Mouse (Mus musculus) spleen, postnatal 10 days (tissue): ENCODE measurements at regions not wholly inside any gene's neighbourhood (a gene's known extent, or its start where the extent isn't known, plus 50 kb on each side); places are given as distances from the start of the nearest gene placed in this dataset.

Source experiments
- DNase-seq, 2 experiments: peaks; one replicate each; pipeline ENCODE4 v3.0.0; 2021 to 2022; ENCODE audit warnings: low spot score in 2 of 2

DNA sequence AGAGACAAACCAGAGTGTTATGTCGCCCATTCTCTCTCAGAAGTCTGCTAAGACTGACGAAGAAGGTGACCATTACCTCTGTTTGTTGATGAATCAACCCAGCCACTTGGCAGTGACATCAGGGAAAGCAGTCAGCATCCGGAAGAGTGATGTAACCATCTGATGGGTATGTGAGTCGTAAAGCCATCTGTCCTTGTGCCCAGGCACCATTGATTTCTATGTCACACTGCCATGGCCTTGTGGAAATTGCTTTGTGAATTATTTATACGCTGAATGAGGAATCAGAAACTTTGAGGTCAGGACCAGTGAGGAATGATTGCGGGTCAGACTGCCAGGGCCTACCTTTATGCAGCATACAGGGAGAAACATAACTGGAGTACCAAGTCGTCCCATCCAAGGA is 256.2 kb upstream of the Htr2a start:
- DNase-seq = no peak

DNA sequence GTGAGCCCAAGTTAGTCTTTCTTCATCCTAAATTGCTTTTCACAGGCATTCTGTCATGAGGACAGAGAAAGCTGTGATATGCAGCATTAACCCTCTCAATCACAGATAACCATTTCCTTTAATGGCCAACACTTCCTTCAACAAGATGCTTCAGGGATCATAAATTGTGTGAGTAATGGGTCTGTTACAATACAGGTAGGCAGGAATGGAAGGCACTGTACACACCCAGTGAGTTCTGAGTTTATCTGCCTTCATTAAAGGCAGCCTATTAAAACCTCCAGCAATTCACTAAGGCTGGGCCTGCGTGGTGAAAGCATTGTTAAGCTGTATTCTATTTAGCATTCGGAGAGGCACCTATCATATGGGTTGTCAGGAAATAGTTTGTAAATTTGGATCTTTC is 248.2 kb upstream of the Htr2a start:
- DNase-seq = no peak

DNA sequence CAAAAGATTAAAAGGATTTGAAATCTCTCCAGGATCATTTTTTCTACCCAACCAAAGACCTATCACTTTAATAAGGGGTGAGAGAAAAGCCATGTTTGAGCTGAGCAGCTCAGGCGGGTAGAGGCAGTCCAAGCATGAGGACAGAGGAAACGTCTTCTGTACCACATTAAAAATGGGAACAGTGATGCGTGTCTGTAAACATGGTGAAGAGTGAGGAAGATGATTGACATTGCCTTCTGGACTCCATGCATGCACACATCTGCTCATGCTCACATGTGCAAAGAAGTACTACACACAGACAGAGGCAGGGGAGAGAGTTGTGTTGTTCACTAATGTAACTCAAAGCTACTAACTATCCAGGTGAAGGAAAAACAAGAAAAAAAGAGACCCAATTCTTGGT is 243.4 kb upstream of the Htr2a start:
- no peak for DNase-seq

DNA sequence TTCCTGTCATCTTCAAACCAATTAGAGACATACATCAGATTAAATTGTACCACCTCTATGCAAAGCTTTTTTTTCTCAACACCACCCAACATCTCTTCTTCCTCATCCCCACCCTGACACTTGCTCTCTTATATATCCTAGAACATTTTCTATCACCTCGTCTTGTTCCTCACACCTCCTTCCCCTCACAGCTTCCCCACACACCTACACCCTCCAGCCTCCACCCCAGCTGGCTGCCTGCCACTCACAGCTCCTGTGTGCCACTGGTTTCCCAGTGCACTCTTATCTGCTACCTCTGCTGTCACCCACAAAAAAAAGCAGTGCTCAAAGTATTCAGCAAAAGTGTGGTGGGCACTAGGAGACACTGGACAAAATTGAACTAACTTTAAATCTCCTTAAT is 231.2 kb upstream of the Htr2a start:
- no peak for DNase-seq

DNA sequence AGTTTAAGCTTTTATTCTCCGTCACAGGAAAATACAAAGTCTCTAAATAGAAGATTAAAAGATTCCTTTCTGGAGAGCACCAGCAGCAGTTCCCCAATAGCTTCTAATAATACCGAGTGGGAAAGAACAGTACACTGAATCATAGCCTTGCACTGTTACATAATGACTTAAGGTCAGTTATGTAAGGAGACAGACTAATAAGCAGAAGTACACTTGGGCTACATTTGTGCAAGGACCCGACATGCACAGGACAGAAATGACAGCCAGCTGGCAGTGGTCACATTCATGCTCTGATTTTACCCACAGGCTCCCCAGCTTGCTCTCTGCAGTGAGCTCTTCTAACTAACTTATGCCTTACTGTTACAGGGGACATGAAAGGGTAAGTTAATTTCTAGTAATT is 212.4 kb upstream of the Htr2a start:
- DNase-seq = no peak

DNA sequence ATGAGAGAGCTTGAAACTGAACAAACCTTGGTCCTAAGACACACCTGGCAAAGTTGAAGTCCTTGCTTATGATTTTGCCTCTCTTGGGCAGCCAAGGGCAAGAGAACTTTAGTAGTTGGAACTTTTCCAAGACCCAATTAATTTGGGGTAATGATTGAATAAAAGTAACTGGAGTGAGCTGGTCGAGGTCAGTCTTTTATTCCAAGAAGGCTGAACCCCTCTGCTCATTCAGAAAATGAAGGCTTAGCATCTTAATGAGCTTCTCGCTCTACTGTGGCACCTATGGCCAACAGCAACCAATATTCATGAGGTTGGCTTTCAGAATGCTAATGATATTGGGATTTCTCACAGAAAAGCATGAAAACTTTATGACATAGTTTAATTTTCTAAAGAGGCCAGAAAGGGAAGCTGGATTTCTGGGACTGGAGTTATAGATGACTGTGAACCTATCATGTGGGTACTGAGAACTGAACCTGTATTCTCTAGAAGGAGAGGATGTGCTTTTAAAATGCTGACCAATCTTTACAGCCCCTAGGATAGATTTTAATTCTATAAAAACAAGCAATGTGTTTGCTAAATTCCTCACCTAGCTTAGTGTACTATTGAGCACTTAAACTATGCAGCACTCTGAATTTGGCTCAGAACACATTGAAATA is 176.5 kb upstream of the Htr2a start:
- no peak for DNase-seq

DNA sequence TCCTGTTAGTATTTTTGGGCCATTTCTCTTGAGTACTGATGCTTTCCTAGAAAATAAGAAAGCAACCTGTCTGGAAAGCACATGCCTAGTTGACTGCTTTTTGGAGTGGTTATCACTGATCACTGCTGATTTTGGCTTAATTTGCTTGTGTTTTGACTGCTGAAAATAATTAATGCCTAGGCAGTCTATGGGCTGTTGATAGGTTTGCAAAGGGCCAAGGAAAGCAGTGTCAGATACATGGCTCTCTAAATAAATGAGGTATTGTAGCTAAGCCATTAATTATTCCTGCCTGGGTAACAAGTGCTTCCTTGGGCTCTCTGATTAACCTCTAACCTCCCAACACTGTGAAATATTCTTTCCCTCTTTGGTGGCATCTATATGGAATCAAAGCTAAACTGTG is 145.1 kb upstream of the Htr2a start:
- DNase-seq = no peak

DNA sequence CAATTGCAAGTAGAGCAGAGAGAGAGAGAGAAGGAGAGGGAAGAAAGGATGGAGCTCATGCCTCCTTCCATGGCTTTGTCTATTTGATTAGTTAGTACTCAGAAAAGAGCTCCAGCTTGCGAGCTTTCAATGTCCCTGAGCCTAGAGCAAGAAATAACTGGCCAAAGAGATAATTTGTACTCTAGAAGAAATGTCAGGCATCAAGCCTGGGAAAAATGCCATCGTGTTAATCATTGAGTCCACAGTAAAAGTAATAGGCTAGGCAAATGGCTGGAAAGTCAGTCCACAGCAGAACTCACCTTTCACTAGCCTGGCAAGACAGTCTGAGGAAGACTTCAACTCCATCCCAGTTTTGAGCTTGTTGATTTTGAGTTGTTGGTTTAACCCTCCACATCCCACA is 129.1 kb upstream of the Htr2a start:
- no peak for DNase-seq

DNA sequence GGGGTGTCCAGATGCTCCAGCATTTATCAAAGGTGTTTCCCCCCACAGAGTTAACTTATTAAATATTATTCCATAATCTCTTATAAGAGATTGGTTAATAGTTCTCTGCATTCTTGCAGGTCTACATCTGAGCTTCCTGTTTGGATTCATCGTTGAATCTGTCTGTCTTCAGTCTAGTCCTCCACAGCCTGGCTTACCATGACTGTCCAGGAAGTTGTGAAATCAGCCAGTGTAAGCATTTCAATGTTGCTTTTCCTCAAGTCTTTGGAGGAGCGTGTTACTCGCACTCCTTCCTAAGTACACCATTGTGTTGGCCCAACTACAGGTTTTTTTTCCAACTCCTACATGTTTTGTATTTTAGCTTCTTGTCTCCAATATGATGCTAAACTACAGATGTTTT is 124.2 kb upstream of the Htr2a start:
- no peak for DNase-seq

DNA sequence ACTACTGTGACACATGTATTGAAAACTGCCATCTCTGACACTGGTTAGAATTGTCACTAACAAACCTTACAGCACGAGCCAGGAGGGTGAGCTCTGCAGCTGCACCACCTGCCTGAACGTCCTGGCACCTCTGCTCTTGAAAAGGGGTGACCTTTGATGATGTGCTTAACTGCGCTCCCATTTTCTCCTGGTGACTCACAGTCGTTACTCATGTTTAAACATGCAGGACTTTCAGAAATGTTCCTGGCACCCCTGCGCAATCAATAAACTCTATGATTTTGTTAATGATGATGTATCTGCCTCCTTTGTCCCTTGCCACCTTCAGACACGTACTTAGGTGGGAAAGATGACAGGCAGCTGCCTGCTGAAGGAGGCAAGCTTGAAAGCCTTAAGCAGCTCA is 121.1 kb upstream of the Htr2a start:
- no peak for DNase-seq

DNA sequence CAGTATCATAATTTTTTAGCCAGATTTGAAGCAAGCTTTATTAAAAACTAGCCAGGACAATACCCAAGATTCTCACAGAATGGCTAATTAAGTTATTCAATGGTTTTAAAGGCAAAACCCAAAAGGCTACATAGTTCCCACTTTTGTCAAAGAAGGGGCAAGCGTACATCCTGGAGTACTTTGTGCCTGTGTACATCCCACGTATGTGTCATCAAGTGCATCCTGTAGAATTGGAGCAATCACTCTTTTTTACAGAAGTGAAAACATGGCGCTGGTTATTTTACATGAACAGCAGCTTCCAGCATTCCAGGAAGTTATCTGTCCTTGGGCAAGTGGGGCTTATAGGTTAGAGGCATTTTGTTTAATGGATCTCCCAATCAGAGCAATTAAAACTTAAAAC is 119.0 kb upstream of the Htr2a start:
- DNase-seq = no peak

DNA sequence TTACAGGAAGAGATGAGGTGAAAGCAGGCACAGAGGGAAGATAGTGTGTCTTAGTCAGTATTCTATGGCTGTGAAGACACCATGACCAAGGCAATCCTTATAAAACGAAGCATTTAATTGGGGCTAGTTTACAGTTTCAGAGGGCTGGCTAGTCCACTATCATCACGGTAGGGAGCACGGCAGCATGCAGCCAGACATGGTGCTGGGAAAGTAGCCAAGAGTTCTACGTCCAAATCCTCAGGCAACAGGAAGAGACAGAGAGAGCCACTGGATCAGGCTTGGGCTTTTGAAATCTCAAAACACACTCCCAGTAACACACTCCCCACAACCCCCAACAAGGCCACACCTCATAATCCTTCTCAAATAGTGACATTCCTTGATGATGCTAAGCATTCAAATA is 113.4 kb upstream of the Htr2a start:
- DNase-seq = no peak

DNA sequence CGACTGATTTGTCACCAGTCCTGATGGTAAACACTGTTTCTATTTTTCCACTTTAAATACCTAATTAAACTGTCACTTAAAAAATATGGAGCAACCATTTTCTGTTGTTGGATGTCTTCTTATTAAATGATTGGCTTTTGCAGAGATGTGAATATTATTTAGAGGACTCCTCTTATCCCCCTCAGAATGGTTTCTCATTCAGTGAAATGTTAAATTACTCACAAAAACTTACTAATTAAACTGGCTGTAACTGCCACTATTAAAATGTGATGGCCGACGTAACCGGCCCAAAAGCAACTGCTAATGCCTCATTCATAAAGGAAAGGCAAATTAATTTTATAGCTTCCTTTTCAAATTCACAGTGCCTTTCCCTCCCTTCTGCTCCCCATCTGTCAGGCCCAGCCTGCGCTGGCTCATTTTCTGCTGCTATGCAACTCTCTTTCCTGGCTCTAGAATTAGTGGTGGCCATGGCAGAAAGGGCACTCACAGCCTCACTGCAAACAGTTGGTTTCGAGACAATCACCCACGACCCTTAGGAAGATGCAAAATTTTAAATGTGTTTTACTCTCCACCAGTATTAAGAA is 111.2 kb upstream of the Htr2a start:
- DNase-seq = no peak

DNA sequence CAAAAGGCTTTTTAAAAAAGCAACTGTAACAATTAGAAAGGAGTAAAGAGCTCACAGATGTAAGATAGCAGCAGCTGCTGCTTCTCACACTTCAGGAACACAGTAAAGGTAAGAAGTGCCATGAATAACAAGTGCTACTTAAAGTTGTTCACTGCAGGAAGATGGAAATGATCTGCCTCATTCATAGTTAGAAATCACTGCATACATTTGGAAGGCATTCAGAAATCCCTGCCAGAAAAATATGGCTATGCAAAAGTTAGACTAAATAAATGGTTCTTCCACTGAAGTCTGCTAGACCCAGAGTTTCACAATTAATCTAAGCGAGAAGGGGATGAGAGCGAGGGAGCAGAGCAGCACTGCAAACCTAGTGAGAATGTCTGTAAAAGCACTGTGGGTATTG is 102.5 kb upstream of the Htr2a start:
- no peak for DNase-seq

DNA sequence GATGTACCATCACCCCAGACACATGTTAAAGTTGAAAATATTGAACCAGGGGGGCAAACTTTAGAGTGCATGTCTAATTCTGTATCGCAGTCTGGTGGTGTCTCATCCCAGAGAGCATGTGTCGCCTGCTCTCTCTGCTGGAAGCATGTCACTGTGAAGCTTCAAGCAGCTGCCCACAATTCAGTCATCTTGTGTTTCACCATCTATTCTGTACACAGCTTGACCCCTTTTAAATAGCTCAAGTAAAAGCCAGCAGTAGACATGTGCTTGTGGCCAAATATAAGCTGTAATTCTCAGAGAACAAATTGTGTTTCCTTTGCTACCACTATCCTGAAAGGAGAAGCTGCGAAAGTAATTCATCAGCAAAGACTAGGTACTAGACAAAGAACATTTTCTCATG is 96.6 kb upstream of the Htr2a start:
- DNase-seq = no peak

DNA sequence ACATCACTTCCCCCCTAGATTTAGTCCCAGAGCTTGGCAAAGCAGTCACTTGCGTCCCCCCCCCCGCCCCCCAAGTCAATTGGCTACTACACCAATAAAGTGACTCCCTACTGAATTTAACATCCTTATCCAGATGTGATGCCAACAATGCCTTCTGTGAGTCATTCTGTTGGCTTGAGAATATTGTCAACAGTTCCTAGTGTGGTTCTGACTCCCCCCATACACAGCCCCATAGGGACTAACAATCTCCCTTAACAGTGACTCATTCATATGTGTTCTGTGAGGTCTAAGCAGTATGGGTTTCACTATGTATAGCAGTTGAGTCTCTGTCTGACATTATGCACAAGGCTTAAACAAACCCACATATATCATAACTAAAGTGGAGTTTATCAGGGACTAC is 89.5 kb upstream of the Htr2a start:
- DNase-seq = no peak

DNA sequence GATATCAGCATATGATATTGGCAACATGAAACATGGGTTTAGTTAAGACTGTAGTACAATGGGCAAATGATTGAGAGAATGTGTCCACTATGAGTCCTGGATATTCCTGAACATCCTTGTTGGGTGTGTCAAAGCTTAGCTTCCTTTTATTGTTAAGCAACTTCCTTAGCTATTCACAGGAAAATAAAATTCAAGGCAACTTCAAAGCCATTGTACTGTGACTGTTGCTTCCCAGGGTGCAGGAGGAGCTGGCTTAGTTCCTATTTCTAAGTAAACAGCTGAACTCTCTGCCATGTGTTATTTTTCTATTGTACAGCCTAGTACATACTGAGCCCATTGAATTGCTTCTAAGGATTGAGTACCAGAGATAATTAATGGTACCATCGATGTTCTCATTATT is 87.0 kb upstream of the Htr2a start:
- no peak for DNase-seq

DNA sequence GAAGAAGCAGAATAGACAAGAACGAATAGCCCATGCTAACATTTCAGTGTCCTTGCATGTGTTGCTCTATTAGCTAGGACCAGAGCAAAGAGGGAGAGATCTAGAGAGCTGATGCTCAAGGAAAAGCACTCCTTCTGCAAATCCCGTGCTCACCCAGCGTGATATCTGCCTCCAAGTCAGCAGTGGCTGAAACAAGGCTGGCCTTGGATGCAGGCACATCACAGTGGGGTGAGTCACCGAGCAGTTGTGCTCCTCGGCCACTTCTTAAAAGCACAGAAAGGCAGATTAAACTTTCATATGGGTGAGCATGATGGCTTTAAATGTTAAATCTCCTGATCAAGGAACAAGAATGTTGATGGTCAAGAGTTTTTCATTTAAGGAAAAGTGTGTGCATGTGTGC is 82.3 kb upstream of the Htr2a start:
- no peak for DNase-seq
